Mouse (Mus musculus): Measurements from ENCODE around the gene Zfp518a.

GRCm38 (mm10) chr19:40849391-40849790, 45.1 kb upstream of the Zfp518a start:
- no peak for TF ChIP-seq CTCF (IDR thresholded peaks at IDR 0.05; ENCODE audit: insufficient read depth, low read depth, low read length)
- no peak for TF ChIP-seq POLR2A (IDR thresholded peaks at IDR 0.05; ENCODE audit: insufficient read depth, low read depth, low read length)

Measured in olfactory bulb, adult 2 months (tissue).